Mouse (Mus musculus): ENCODE data around the gene Gale.
"Not testable (repeated sequence)": the region's sequence is repeated elsewhere in the genome, so short reads cannot be mapped to it uniquely, and the experiment has no call there.

Gale gene

DNA sequence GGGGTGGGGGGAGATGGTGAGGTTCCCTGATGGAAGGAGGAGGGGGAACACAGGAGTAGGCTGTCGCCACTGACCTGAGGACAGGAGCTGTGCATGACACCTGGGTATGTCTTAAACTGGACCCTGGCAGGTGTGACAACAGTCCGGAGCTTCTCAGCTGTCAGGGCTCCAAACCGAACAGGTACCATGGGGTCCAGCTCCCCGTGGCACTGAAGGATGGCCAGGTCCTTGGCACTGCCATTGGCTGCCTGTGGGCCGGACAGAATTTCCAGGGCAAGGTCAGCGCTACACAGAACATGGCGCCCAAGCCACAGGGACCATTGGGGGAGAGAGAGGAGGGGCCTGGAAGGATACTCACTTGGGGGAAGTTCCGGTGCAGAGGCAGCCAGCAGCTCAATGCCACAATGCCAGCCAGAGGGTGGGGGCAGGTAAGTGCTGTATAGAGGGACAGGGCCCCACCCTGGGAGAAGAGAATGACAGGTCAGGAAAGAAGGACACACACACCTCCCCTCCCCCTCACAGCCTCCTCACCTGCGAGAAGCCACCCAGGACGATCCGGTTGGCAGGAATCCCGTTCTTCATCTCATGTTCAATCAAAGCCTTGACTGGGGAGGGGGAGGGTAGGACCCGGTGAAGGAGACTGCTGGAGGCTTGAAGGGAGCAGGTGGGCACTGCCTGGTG is 5.7 kb downstream of the Gale start:
- no peak for DNase-seq (ENCODE audit: low read depth, low spot score)

GRCm38 (mm10) chr4:135970585-135970984 is 7.1 kb downstream of the Gale start:
- no peak for DNase-seq (ENCODE audit: low read depth, low spot score)

DNA sequence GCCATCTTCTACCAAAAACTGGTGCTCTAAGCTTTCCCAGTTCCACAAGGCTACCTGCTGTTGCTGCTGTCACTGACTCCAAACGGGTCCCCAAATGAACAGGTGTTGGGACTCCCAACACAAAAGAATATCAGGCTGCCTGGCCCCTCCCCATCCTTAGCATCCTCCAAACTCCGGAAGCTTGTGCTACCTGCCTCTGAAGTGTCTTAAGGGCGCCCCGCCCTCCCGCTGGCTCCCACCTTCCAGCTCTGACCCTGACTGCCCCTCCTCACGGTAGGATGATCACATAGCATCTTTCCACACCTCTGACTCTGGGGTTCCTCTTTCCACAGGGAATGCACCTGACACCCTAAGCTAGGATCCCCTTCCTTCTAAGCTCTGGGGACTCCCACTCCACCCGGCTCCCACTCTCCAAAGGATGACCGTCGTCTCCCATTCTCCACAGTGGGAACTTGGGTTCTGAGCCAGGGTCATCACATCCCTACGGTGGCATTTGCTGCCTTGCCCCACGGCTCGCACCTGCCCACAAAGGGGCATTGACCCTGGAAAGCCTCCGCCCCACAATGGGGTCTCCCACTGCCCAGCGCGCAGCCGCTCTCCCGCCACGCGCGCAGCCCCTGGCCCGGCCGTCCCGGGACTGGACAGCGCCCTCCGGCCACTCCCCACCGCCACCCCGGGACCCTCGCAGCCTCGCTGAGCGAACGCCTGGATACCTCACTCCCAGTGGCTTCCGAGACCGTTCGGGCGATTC is 8.5 kb downstream of the Gale start:
- no peak for DNase-seq (ENCODE audit: low read depth, low spot score)

GRCm38 (mm10) chr4:135972556-135972906 is 9.0 kb downstream of the Gale start, which contains the start of gene Lypla2:
Gene Lypla2 (minus strand): TSS chr4:135972626.
- DNase-seq (ENCODE audit: low read depth, low spot score), result peak; percentile 79

DNA sequence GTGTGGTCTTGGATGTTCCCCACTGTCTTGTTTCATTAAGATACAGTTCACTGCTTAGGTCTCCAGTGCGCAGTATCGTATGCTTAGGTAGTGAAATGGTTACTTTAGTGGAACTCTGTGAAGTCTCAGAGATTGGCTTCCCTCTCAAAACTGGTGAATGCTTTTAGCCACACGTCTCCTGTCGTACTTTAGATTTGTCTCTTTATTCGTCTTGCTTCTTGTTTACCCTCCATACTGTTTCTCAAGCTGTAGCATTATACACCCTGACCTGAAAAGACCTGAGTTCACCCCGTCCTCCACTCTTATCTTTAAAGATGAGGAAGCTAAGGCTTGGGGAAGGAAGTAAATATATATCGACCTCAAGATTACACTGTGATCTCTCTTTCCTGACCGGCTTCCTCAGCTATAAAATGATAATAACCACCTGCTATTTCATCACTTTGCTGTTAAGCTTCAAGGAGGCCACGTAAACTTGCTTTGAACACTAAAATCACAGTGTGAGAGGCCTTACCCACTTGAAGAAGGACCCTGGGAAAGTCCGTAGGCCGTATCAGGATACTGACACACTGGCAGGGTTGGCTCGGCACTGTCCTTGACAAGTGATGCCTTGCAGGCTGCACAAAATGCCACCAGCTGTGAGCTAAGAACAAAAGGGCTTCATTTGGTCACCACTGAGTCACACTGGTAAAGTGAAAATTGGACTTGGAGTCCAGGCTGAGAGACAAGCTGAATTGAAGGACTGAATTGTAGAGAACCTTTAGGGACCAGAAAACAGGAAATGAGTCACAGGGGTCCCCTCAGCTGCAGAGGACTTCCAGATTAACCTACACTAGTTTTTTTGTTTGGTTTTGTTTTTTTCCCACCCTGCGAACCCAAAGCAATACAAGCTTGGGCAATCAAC is 9.6 kb downstream of the Gale start:
- DNase-seq (ENCODE audit: low read depth, low spot score), result peak; percentile 35

- no peak for DNase-seq (ENCODE audit: low read depth, low spot score)
Observed at GRCm38 (mm10) chr4:135976146-135976545, 12.6 kb downstream of the Gale start.

DNA sequence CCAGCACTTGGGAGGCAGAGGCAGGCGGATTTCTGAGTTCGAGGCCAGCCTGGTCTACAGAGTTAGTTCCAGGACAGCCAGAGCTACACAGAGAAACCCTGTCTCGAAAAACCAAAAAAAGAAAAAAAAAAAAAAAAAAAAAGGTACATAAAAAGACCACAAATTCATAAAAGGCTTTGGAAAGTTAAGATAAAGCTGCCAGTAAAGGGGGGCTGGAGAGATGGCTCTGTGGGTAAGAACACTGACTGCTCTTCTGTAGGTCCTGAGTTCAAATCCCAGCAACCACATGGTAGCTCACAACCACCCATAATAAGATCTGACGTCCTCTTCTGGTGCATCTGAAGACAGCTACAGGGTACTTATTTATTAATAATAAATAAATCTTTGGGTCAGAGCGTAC is 16.7 kb downstream of the Gale start:
- DNase-seq (ENCODE audit: low read depth, low spot score), result not testable (repeated sequence)

- no peak for DNase-seq (ENCODE audit: low read depth, low spot score)
Observed at GRCm38 (mm10) chr4:135981524-135982063, 18.1 kb downstream of the Gale start.

- no peak for DNase-seq (ENCODE audit: low read depth, low spot score)
Observed at GRCm38 (mm10) chr4:135984556-135984955, 21.0 kb downstream of the Gale start.

- no peak for DNase-seq (ENCODE audit: low read depth, low spot score)
Observed at GRCm38 (mm10) chr4:135985193-135985592, 21.7 kb downstream of the Gale start.

GRCm38 (mm10) chr4:135985769-135986168 is 22.2 kb downstream of the Gale start:
- DNase-seq (ENCODE audit: low read depth, low spot score), result no peak

DNA sequence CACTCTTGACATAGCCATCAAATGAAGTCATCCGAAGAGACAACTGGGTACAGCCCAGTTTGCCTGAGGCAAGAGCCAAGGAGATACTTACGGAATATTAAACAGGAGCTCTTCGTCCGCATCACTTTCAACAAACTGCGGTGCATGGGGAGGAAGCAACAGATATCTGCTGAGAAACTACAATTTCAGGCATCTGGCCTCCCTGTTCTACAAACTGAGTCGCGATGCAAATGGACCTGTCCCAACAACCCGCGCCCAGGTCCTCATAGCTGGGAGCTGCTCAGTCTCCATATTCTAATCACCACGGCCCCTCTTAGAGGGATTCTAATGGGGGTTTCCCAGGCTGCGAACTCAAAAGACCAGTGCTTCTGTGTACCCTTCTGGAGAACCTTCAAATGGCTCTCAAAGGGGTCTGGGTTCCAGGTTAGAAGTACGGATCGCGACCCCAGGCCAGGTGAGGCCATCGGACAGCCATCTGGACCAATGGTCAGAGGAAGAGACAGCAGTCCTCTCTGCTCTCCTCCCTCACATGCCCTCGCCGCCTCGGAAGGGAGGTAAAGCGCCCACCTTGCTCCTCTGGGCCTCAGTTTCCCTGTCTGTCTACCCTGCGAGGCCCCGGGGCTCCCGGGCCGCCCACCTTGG is 22.9 kb downstream of the Gale start:
- peak; percentile 28 for DNase-seq (ENCODE audit: low read depth, low spot score)

- DNase-seq (ENCODE audit: low read depth, low spot score), result peak; percentile 79
Observed at GRCm38 (mm10) chr4:135986943-135987710, 23.6 kb downstream of the Gale start, which contains the start of gene Pithd1. Gene Pithd1 (minus strand): TSS chr4:135987264.

DNA sequence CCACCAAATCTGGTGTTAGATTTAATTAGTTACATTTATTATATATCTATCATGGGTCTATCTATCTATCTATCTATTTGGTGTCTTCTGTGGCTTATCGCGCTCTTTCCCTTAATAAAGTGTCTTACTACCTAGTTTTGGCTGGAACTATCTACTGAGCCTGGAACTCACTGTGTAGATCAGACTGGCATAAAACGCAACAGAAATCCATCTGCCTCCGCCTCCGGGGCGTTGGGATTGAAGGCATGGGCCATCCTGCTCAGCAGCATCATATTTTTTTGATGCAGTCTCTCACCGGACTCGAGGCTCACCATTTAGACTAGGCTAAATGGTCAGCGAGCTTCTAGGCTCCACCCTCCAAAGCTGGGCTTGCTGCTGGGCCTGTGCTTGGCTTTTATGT is 24.2 kb downstream of the Gale start:
- DNase-seq (ENCODE audit: low read depth, low spot score), result no peak

GRCm38 (mm10) chr4:135993941-135994340 is 30.4 kb downstream of the Gale start:
- DNase-seq (ENCODE audit: low read depth, low spot score), result no peak

DNA sequence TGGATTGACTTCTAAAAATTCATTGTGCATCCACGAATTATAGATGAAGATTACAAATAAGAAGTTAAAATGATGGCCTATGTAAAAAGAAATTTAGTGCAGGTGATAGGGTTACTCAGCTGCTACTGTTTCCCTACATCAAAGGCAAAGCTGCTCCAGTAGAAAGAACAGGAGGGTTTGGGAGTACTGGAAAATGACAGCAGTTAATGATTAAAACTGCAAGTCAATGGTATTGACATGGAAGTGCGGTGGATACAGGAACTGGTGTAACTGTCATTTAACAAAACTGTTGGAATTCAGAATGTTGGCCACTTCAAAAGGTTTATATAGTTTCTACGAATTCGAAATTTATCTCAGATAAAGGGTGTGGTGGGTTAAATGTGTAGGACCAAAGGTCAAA is 31.6 kb downstream of the Gale start:
- no peak for DNase-seq (ENCODE audit: low read depth, low spot score)

DNA sequence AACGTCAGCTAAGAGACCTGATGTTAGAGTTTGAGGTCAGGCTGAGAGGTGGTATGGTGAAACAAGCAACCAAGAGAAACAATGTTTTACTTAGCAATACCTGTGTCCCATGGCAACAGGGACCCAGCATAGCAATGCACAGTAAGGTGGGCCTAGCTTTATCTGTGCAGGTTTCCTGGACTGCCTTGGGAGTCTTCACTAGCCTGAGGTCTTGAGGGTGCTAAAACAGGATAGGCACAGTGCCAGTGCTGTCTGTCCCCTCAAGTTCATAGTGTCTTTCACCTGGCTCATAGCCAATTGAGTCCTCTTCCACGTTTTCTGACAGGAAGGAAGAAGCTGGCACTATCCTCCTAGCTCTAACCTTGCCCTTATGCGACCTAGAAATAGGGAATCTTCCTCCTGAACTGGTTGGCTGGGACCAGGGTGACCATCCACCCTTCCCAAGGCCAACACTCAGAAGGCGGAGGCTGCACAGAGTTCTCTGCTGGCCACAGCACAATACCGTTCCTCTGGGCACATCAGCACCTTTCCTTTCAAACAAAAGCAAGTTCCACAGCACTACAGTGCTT is 40.7 kb downstream of the Gale start:
- no peak for DNase-seq (ENCODE audit: low read depth, low spot score)

GRCm38 (mm10) chr4:136004921-136005320 is 41.4 kb downstream of the Gale start:
- DNase-seq (ENCODE audit: low read depth, low spot score), result no peak

GRCm38 (mm10) chr4:136006821-136007220 is 43.3 kb downstream of the Gale start:
- DNase-seq (ENCODE audit: low read depth, low spot score), result peak; percentile 39

GRCm38 (mm10) chr4:136008782-136009447 is 45.4 kb downstream of the Gale start:
- DNase-seq (ENCODE audit: low read depth, low spot score), result no peak
